Mouse (Mus musculus) bone marrow macrophage, adult 2 months (primary cell): ENCODE data around the gene Mrpl1. TPM values are rescaled to one million over a fixed set of nuclear protein-coding genes. Genes with fewer than 3 reads are reported as not detected.
A peak's percentile ranks its signal among the peaks of the same experiment; 100 is the strongest.

Source experiments
- H3K27ac ChIP-seq: 2 replicates; pipeline ENCODE4 v1.5.1; 2012; ENCODE audit warnings: low read depth, low read length; ENCODE audit not compliant: insufficient read depth
- H3K4me1 ChIP-seq: 2 replicates; pipeline ENCODE4 v1.6.1; 2012; ENCODE audit warnings: low read length; ENCODE audit not compliant: control insufficient read depth, insufficient read depth
- H3K4me3 ChIP-seq: 2 replicates; pipeline ENCODE4 v1.5.1; 2012; ENCODE audit warnings: mild to moderate bottlenecking, low read length, moderate library complexity; ENCODE audit not compliant: insufficient read depth
- CTCF ChIP-seq: IDR thresholded peaks from 2 replicates; pipeline ENCODE4 v1.5.1; 2012; ENCODE audit warnings: low read depth, mild to moderate bottlenecking, low read length, moderate library complexity
- POLR2A ChIP-seq: IDR thresholded peaks from 2 replicates; pipeline ENCODE4 v1.6.1; 2012; ENCODE audit warnings: mild to moderate bottlenecking, low read depth, low read length, borderline replicate concordance
- polyA plus RNA-seq: library from polyadenylated mRNA; stranded (reverse); fragments of >200 nt; gene quantifications from 2 replicates; pipeline ENCODE4 v1.2.4, GENCODE M21; 2012; ENCODE audit not compliant: missing spikeins, insufficient read depth, insufficient read length

Mrpl1 gene
- polyA plus RNA-seq, result 13.0 and 15.8 TPM in 2 replicates

DNA sequence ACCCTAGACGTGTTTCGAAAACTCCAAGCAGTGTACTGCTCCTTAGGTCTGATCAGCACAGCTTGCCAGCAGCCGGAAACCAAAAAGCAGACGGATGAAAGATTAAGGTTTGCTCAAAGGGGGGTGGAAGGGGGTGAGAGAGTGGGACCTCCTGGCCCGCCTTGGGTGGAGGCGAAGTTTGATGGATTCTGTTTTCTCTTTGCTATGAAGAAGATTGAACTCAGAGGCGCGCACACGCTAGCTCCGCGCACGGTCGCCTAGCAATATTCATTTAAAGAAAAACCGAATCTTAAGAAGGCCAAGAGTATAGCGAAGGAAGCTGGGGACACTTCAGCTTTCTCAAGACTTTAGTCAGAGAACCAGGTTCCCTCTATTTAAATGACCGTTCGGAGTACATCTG is at the start of gene Mrpl1:
Mrpl1 (plus strand) TSS at position 35 of the 400 bp plus-strand sequence.
- peaks cover 26% of the 10 kb centered on the region for H3K4me1 ChIP-seq
- peak within 1 kb of the TSS; percentile 78 for H3K27ac ChIP-seq
- H3K4me3 ChIP-seq, result peak within 1 kb of the TSS; percentile 66
- TF ChIP-seq CTCF, result no peak

GRCm38 (mm10) chr5:96160467-96161262 is 48.6 kb upstream of the Mrpl1 start:
- Histone ChIP-seq H3K4me1 (0 out of 2 replicates have a peak, but pooled peaks cover 2% of the 10 kb centered on the region), H3K4me3 (peak overlapping the region; percentile 74), H3K27ac (peak overlapping the region; percentile 93)
- TF ChIP-seq CTCF, result no peak
- no peak for TF ChIP-seq POLR2A

DNA sequence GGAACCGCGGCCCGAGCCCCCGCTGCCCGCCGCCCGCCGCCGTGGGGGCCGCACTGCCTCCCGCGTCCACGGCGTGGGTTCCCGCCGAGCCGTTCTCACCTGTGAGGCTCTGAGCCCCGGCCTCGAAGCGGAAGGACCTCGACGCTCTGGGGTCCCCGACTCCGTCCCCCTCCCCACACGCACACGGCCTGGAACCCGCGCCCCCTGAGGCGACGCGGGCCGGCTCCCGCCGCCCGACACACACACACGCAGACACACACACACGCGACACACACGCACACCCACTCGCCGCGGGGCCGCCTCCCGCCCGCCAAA is 48.1 kb upstream of the Mrpl1 start:
- peak overlapping the region; percentile 93 for H3K27ac ChIP-seq
- H3K4me1 ChIP-seq, result 0 out of 2 replicates have a peak, but pooled peaks cover 2% of the 10 kb centered on the region
- no peak for TF ChIP-seq CTCF
- no peak for TF ChIP-seq POLR2A
- H3K4me3 ChIP-seq, result peak overlapping the region; percentile 74

DNA sequence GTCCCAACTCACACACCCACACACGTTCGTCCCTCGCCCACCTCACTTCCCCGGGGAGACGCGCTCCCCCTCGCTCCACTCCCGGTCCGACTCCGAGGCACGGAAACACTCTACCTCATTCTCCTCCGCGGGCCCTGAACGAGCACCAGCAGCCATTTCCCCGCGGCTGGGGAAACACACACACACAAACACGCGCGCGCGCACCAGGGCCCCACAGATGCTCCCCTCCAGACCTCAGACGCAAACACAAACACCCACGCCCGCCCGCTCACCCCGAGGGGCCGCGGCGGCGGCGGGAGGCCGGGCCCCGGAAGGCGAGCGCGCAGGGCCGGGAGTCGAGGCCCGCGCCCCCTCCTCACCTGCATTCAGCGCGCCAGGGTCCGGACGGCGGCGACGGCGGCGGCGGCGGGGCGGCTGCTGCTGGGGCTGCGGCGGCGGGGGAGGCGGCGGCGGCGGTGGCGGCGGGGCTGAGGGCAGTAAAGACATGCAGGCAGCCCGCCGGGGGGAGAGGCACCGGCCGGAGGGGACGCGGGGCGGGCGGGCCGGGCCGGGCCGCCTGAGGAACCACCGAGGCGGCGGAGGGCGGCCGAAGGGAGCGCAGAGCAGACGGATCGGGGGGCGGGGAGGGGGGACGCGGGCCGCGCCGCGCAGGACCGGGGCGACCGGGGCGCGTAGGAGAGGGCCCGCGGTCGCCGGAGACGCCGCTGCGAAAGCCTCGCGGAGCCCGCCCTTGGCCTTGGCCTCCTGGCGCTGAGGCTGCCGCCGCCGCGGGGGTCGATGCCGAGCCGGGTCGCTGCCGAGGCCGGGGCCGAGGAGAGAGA is 47.5 kb upstream of the Mrpl1 start:
- Histone ChIP-seq H3K27ac (peak overlapping the region; percentile 93), H3K4me3 (peak overlapping the region; percentile 74), H3K4me1 (0 out of 2 replicates have a peak, but pooled peaks cover 2% of the 10 kb centered on the region)
- no peak for TF ChIP-seq POLR2A
- TF ChIP-seq CTCF, result no peak

DNA sequence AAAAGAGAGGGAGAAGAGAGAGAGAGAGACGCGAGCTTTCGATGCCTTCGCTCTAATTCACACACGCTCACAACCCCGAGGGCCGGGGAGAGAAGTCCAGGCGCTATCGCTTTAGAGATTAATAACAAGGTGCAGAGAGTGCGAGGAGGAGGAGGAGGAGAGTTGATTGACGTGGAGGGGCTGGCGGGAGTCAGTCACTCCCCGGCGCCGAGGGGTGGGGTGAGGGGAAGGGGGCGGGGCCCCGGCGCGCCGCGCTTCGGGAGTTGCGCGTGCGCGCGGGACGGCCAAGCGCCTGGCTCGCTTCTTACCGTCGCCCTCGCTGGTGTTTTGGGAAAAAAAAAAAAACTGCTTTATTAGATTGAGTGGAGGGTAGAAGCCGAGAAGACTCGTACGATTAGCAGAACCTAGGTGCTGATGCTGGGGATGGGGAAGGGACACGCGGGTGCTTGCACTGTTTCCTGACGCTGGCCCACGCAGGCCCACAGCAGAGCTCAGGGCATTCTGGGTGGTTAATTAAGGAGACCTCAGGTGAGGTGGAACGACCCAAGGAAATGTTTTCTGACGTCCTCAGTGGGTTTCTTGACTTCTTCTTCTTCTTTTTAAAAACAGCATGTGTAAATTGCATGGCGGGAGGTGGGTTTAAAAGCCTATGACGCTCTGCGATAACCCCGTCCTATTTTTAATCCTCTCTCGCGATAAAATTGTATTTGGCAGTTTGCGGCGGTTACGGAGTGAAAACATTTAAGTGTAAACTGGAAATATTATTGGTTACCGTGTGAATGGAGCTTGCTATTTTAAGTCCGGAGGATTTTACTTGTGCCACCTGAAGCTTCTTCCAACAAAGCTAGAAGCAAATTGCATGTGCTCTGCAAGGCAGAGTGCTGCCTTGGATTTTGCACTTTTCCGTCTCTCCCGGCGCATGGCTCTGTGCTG is 46.6 kb upstream of the Mrpl1 start:
- H3K4me3 ChIP-seq, result peak overlapping the region; percentile 87
- no peaks in the 10 kb centered on the region for H3K4me1 ChIP-seq
- TF ChIP-seq CTCF (no peak), POLR2A (no peak; the same call in 1 of the 2 replicates)
- peak overlapping the region; percentile 94 for H3K27ac ChIP-seq

GRCm38 (mm10) chr5:96163396-96164020 is 45.8 kb upstream of the Mrpl1 start:
- TF ChIP-seq POLR2A (no peak), CTCF (no peak)
- Histone ChIP-seq H3K4me3 (peak overlapping the region; percentile 87), H3K4me1 (no peaks in the 10 kb centered on the region), H3K27ac (peak overlapping the region; percentile 94)

GRCm38 (mm10) chr5:96164021-96164411 is 45.3 kb upstream of the Mrpl1 start, which contains the start of gene Cnot6l:
Cnot6l (minus strand) TSS chr5:96164171.
- no peak for TF ChIP-seq CTCF
- no peak for TF ChIP-seq POLR2A
- H3K27ac ChIP-seq, result peak within 1 kb of the TSS; percentile 94
- H3K4me3 ChIP-seq, result peak within 1 kb of the TSS; percentile 87
- no peaks in the 10 kb centered on the region for H3K4me1 ChIP-seq

DNA sequence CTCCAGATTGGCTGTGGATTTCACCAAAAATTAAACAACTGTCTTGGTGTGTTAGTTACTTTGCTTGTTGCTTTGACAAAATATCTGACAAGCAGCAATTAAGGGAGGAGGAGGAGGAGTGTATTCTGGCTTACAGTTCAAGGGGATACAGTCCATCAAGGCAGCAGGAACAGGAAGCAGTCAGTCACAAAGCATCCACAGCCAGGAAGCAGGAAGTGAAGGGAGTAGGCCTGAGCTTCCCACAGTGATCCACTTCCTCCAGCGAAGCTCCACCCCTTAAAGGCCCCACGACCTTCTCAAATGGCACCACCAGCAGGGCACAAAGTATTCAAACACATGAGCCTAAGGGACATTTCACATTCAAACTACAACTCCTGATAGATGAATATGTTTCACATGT is 42.5 kb upstream of the Mrpl1 start:
- H3K4me3 ChIP-seq, result no peak overlapping the region
- no peak overlapping the region for H3K27ac ChIP-seq
- H3K4me1 ChIP-seq, result no peaks in the 10 kb centered on the region
- no peak for TF ChIP-seq CTCF

GRCm38 (mm10) chr5:96170443-96170842 is 38.9 kb upstream of the Mrpl1 start:
- Histone ChIP-seq H3K27ac (no peak overlapping the region), H3K4me1 (no peaks in the 10 kb centered on the region)
- no peak for TF ChIP-seq POLR2A
- TF ChIP-seq CTCF, result no peak

More at GRCm38 (mm10) chr5:96170443-96170842, 38.9 kb upstream of the Mrpl1 start:
- no peak overlapping the region for H3K4me3 ChIP-seq
